Mouse (Mus musculus): ENCODE data around the gene Btbd11. TPM values are rescaled to one million over a fixed set of nuclear protein-coding genes. Genes with fewer than 3 reads are reported as not detected.

Btbd11 gene
- 1 to 10 TPM; 6.2 to 6.9 (median 6.6) TPM for polyA plus RNA-seq (2017; shearing (Covaris generic))

GRCm38 (mm10) chr10:85386605-85387218 is at the start of gene Btbd11:
Gene Btbd11 (plus strand): TSS chr10:85386814.
- ATAC-seq, result peak; percentile 87

GRCm38 (mm10) chr10:85338733-85339132 is 47.9 kb upstream of the Btbd11 start:
- no peak for ATAC-seq

- no peak for ATAC-seq
These were observed 44.7 kb upstream of the Btbd11 start for GRCm38 (mm10) chr10:85341867-85342266.

GRCm38 (mm10) chr10:85347171-85347570 is 39.4 kb upstream of the Btbd11 start:
- no peak for ATAC-seq

- ATAC-seq, result peak; percentile 64
These were observed 34.1 kb upstream of the Btbd11 start for GRCm38 (mm10) chr10:85352505-85352904.

GRCm38 (mm10) chr10:85354270-85354669 is 32.3 kb upstream of the Btbd11 start:
- peak; percentile 32 for ATAC-seq

- peak; percentile 43 for ATAC-seq
These were observed 27.0 kb upstream of the Btbd11 start for GRCm38 (mm10) chr10:85359501-85360066.

- no peak for ATAC-seq
These were observed 23.7 kb upstream of the Btbd11 start for GRCm38 (mm10) chr10:85362766-85363442.

GRCm38 (mm10) chr10:85366876-85367275 is 19.7 kb upstream of the Btbd11 start:
- ATAC-seq, result no peak

GRCm38 (mm10) chr10:85371309-85371708 is 15.3 kb upstream of the Btbd11 start:
- ATAC-seq, result no peak

GRCm38 (mm10) chr10:85372108-85372507 is 14.5 kb upstream of the Btbd11 start:
- no peak for ATAC-seq

- ATAC-seq, result no peak
These were observed 7.6 kb upstream of the Btbd11 start for GRCm38 (mm10) chr10:85378972-85379371.

- ATAC-seq, result no peak
These were observed 3.6 kb upstream of the Btbd11 start for GRCm38 (mm10) chr10:85382981-85383380.

- peak; percentile 9 for ATAC-seq
These were observed 831 bp downstream of the Btbd11 start for GRCm38 (mm10) chr10:85387219-85388070.

- no peak for ATAC-seq
These were observed 1.6 kb downstream of the Btbd11 start for GRCm38 (mm10) chr10:85388071-85388750.

- ATAC-seq, result peak; percentile 42
These were observed 2.1 kb downstream of the Btbd11 start for GRCm38 (mm10) chr10:85388751-85389115.

GRCm38 (mm10) chr10:85389286-85390139 is 2.9 kb downstream of the Btbd11 start:
- peak; percentile 35 for ATAC-seq

- ATAC-seq, result no peak
These were observed 6.4 kb downstream of the Btbd11 start for GRCm38 (mm10) chr10:85393016-85393415.

GRCm38 (mm10) chr10:85394558-85394957 is 7.9 kb downstream of the Btbd11 start:
- ATAC-seq, result no peak

- peak; percentile 99 for ATAC-seq
These were observed 24.5 kb downstream of the Btbd11 start for GRCm38 (mm10) chr10:85411120-85411519.

- no peak for ATAC-seq
These were observed 34.4 kb downstream of the Btbd11 start for GRCm38 (mm10) chr10:85420851-85421628.
